Mouse (Mus musculus) lung, postnatal 0 days (tissue): Measurements from ENCODE around the gene Ccnt2.

Source experiments
- CTCF ChIP-seq: IDR thresholded peaks from 2 replicates; pipeline ENCODE4 v1.5.1; 2016; ENCODE audit warnings: antibody characterized with exemption, mild to moderate bottlenecking
- EP300 ChIP-seq: IDR thresholded peaks from 2 replicates; pipeline ENCODE4 v1.6.1; 2016; ENCODE audit warnings: antibody characterized with exemption, mild to moderate bottlenecking, control low read depth

DNA sequence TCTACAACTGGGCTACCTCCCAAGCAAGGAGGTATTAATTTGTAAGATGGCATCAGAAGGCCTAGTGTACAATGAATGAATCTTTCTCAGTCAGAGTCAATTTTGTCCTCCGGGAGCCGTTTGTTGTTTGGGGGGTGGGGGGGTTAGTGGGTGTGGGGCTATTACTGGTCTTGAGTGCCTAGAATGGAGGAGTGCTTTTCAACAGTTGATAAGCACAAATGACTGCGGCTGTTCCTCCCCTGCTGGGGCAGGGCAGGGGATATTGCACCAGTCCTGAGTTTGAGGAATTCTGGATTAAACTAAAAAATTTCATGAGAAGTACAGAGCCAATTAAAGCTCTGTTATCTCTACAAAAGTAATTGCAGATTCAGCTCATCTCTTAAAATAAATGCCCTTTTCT is 6.2 kb downstream of the Ccnt2 start:
- TF ChIP-seq CTCF (no peak), EP300 (no peak)
